Mouse (Mus musculus) liver (tissue): Measurements from ENCODE around the gene Cpt1c.
A peak's percentile ranks its signal among the peaks of the same experiment; 100 is the strongest.
"Not testable (repeated sequence)": the region's sequence is repeated elsewhere in the genome, so short reads cannot be mapped to it uniquely, and the experiment has no call there.

Experiments used
- DNase-seq: peaks from one replicate; pipeline ENCODE4 v3.0.0-alpha.2; 2020; ENCODE audit warnings: mixed read lengths

Cpt1c gene

DNA sequence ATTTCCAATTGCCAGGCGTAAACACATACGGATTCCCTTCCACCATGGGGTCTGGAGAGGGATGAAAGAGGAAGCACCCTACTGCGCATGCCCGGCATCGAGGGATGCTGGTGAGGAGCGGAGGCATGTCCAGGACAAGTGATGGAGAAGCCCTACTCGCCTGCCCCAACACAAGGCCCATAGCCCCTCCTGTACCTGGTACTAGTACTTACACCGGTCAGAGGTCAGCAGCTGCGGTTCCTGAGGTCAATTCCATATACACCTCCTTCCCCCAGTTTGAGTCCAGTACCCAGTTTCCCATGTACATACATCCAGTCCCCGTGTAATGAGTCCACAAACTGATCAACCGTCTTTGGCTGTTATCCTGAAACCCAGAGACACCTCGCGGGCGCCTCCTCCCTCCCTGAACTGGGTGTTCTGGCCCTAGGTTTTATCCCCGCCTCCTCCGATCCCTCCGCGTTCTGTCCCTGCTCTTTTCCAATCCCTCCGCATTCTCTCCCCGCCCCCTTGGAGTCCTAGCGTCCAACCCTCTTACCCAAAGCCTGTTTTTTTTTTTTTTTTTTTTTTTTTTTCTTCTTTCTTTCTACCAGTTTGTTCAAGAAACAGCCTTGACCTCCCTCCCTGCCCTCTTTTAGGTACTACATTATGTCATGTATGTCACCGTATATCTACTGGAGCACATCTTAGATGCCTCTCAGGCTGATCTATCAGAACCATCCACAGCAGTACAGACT lies at the start of gene Cpt1c:
Cpt1c (minus strand) TSS at position 469 of the 734 bp plus-strand sequence.
- DNase-seq = peak; percentile 81

DNA sequence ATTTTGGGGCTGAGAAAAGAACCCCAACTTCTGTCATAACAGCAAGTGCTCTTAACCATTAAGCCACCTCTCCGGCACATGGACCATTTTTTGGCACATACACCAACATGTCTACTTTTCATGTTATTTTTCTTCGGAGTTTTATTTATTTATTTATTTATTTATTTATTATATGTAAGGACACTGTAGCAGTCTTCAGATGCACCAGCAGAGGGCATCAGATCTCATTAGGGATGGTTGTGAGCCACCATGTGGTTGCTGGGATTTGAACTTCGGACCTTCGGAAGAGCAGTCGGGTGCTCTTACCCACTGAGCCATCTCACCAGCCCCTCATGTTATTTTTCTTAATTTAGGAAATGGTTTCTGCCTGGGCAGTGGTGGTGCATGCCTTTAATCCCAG lies 49.1 kb upstream of the Cpt1c start:
- DNase-seq = not testable (repeated sequence)

DNA sequence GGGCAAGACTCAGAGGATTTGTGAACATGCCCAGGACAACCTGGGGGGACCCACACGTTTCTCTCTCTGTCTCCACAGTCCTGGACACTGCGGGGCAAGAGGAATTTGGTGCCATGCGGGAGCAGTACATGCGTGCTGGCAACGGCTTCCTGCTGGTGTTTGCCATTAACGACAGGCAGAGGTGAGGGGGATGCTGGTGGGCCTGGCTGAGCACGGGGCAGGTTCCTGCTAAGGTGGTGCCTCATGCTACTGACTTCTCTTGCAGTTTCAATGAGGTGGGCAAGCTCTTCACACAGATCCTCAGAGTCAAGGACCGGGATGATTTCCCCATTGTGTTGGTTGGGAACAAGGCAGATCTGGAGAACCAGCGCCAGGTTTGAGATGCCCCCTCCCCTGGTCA lies 45.6 kb upstream of the Cpt1c start:
- DNase-seq = no peak

- DNase-seq = peak; percentile 38
Measured at GRCm38 (mm10) chr7:45019031-45019571, 44.5 kb upstream of the Cpt1c start.

- peak; percentile 91 for DNase-seq
Measured at GRCm38 (mm10) chr7:45017242-45018061, 42.8 kb upstream of the Cpt1c start, which contains the start of gene Rras. Rras (plus strand) TSS chr7:45017961.

DNA sequence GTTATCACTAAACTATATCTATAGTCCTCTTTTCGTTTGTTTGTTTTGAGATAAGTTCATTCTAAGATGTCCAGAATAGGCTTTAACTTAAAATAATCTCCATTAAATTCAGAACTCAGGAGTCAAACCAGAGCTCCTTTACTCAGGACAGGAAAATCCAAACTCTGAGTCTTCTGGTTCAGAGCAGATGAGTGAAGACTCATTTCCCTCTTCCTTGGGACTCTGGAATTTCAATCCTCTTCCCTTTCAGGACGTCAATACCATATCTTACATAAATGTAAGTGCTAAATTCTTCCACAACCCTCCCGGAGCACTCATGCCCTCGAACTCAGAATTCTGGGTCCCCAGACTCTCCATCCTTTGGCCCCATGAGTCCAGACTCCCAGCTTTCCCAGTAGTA lies 42.1 kb upstream of the Cpt1c start:
- no peak for DNase-seq

- DNase-seq = peak; percentile 98
Measured at GRCm38 (mm10) chr7:45015957-45016612, 41.4 kb upstream of the Cpt1c start, which contains the start of gene Scaf1. Scaf1 (minus strand) TSS chr7:45016363.

GRCm38 (mm10) chr7:45015344-45015956 lies 40.8 kb upstream of the Cpt1c start:
- DNase-seq = peak; percentile 49

GRCm38 (mm10) chr7:45014096-45014451 lies 39.4 kb upstream of the Cpt1c start:
- DNase-seq = no peak

DNA sequence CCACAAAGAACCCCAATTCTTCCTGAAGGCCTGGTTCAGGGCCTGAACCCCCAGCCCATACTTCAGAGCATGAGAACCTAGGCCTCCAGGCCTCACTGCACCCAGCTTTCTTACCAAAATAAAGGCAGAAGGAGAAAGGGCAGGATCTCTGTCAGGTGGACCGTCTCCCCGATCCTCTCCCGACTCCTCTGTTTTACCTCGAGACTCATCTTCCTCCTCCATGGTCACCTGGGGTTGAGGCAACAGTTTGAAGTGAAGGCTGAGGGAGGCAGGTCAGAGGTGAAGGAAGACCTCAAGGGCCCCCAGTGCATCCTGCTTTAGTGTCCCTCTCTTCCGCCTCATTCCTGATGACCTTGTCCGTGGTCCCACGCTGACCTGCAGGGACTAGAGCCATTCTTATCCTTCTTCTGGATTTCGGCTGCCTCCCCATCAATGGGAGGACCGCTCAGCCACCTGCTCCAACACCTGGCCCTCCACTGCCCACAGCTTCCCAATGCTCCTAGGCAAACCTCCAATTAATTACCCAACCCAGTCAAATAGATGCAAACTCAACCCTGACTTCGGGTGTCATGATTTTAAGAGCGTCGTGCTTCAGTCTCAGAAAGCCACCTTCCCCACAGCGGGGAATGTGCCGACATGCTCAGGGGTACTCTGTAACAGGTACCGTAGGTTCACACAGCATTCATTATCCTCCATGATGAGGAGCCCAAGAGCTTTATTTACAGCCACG lies 38.9 kb upstream of the Cpt1c start:
- DNase-seq = no peak

- DNase-seq = no peak
Measured at GRCm38 (mm10) chr7:45012824-45013223, 38.2 kb upstream of the Cpt1c start.

DNA sequence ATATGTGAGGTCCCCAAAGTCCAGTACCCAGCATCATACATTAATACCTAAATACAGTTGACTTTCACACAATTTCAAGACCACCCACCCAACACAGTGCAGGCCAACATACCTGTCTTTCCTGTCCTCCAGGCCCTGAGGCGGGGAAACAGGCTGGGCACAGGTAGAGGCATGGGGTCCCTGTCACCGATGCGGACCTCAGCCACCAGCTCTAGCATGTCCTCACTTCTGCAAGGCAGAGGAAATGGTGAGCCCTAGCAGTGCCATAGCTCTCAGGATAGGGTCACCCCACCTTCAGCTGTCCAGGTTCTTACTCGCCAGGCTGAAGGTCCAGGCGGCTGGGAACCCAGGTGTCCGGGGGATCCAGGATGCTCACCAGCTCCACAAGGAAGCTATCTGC lies 37.4 kb upstream of the Cpt1c start:
- no peak for DNase-seq

DNA sequence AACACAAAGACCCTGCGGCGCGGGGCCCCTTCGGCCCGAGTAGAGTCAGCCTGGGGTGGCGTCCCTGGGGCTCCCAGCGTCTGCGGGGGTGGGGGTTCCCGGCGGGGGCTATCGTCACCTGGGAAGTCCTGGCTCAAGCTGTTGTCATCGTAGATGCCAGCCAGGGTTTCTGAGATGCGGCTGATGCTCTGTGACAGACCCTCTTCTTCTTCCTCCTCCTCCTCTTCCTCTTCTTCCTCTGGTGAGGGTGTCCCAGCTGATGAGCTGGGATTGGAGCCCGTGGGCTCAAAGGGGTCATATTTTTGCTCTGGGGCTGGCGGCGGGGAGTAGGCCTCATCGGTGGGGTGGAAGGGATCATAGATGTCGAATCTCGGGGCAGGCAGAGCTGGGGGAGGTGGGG lies 33.8 kb upstream of the Cpt1c start:
- DNase-seq = no peak

GRCm38 (mm10) chr7:45007846-45008245 lies 33.2 kb upstream of the Cpt1c start:
- no peak for DNase-seq

DNA sequence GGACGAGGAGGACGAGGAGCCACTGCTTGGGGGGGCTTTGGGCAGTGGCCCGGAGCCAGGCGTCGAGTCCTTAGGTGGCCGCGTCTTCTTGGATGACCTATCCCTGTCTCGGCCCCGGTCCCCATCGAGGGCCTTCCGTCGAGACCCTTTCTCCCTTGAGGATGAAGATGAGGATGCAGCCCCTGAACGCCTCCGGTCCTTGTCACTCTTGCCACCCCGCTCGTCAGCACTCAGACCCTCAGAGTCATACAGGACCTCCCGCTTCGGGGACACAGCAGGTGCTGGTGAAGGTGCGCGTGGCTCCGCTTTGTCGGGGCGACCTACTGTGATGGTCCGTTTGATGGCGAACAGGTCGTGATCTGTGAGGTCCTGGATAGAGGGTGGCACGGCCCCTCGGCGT lies 32.5 kb upstream of the Cpt1c start:
- DNase-seq = no peak

GRCm38 (mm10) chr7:45006503-45006902 lies 31.9 kb upstream of the Cpt1c start:
- DNase-seq = no peak

DNA sequence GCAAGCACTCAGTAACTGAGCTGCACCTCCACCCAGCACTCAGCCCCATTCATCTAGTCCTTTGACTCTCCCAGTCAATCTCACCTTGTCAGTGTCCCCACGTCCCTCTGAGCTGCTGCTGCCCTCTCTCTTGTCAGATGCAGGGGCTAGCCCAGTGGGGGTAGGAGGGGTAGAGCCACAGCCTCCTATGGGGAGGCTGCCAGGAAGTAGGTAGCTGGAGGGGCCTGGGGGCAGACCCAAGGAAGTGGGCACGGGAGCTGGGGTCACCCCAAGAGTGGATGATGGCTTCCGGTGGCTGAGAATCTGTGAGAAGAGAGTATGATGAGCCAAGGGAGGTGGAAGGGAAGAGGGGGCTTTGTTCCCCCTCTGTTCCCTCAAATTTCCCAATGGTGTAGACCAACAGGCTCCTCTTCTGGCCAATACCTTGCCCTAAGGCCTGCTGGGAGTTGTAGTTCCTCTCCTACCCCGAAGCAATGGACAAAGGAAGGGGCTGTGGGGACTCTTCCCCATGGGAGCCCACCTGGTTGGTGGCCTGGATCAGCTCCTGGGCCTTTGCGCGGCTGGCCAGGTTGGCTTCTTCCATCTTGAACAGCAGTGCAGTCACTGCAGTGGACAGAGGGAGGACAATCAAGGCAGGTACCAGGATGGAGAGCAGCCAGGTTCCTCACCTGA lies 30.8 kb upstream of the Cpt1c start:
- no peak for DNase-seq

- no peak for DNase-seq
Measured at GRCm38 (mm10) chr7:45004546-45004945, 29.9 kb upstream of the Cpt1c start.

DNA sequence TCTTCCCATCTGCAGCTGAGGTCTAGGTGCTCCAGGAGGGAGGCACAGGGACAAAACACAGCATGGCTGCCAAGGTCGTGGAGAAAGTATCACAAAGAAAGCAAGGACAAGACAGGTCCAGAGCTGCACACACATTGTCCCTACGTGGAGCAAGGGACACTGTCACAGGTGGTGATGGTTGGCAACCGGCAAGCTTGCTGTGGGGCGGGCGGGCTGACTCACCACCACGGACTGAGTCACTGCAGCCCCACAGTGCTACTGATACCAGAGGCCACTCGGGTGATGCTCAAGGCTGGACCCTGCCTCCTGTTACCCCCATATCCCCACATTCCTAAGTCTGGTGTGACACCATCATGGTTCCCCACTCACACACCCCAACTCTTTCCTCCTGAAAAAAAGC lies 27.8 kb upstream of the Cpt1c start:
- DNase-seq = no peak

DNA sequence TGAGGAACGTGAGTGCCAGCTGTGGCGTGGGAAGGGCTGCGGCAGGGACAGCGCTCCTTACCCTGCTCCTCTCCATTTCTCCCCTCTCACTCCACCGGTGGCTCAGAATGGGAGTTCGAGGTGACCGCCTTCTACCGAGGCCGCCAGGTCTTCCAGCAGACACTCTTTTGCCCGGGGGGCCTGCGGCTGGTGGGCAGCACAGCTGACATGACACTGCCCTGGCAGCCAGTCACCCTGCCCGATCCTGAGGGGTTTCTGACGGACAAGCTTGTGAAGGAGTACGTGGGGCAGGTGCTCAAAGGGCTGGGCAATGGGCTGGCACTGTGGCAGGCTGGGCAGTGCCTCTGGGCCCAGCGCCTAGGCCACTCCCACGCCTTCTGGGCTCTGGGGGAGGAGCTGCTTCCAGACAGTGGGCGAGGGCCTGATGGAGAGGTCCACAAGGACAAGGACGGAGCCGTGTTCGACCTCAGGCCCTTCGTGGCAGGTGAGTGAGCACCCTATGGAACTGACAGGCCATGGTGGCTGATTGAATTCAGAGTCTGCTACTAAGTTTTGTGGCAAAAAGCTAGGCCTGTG lies 26.0 kb upstream of the Cpt1c start:
- no peak for DNase-seq

DNA sequence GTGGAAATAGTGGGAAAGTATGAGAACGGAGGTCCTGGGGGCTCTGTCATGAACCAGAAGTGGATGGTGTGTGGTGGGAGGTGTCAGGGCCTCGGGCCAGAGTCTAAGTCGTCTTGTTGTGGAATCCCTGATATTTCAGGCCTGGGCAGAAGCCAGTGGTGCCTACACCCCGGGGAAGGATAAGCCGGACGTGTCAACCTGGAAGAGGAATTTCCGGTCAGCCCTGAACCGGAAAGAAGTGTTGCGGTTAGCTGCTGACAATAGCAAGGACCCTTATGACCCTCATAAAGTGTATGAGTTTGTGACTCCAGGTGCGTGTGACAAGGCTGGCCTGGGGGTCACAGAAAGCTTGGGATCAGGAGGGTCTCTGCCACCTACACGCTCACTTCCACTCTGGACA lies 25.1 kb upstream of the Cpt1c start:
- no peak for DNase-seq
